Mouse (Mus musculus): ENCODE measurements at regions not wholly inside any gene's neighbourhood (a gene's known extent, or its start where the extent isn't known, plus 50 kb on each side); places are given as distances from the start of the nearest gene placed in this dataset.

DNA sequence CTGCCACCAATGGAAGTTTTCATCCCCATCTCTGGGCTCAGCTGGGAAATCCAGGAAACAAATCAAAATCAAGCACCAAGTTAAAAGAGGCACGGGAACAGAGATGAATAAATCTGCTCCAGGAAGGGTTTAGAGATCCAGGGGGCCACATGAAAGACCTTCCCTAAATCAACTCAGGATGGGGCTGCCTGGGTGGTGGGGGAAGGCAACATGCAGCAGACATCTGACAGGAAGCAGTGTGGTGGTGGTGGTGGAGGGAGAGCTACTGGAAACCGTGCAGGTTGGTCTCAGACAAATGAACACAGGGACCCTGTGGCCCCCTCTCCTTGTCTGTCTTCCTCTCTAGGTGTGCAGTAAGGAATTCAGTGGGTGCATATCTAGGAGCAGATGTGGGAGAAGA is 101.7 kb upstream of the Runx1 start:
- TF ChIP-seq CTCF (IDR thresholded peaks at IDR 0.05; ENCODE audit: borderline replicate concordance, control insufficient read depth, extremely low read depth, insufficient read depth, low read length, poor library complexity) = no peak
- TF ChIP-seq POLR2A (IDR thresholded peaks at IDR 0.05; ENCODE audit: control insufficient read depth, extremely low read depth, insufficient read depth, low read length, poor library complexity) = no peak
